Mouse (Mus musculus) layer of hippocampus, adult 11-12 months (tissue): ENCODE measurements at regions not wholly inside any gene's neighbourhood (a gene's known extent, or its start where the extent isn't known, plus 50 kb on each side); places are given as distances from the start of the nearest gene placed in this dataset.
A peak's percentile ranks its signal among the peaks of the same experiment; 100 is the strongest.

Experiments used
- DNase-seq: peaks from one replicate; pipeline ENCODE4 v3.0.0; 2022; ENCODE audit warnings: low spot score

GRCm38 (mm10) chr6:117330726-117331360, 162.5 kb downstream of the Cxcl12 start:
- no peak for DNase-seq

- peak; percentile 0 for DNase-seq
Observed at GRCm38 (mm10) chr6:117332641-117333040, 164.3 kb downstream of the Cxcl12 start.

GRCm38 (mm10) chr6:117342123-117342522, 173.8 kb downstream of the Cxcl12 start:
- no peak for DNase-seq

- DNase-seq: no peak
Observed at GRCm38 (mm10) chr6:117347356-117347755, 179.0 kb downstream of the Cxcl12 start.

GRCm38 (mm10) chr6:117351846-117352245, 183.5 kb downstream of the Cxcl12 start:
- no peak for DNase-seq

GRCm38 (mm10) chr6:117353091-117353490, 184.8 kb downstream of the Cxcl12 start:
- no peak for DNase-seq

GRCm38 (mm10) chr6:117356101-117356500, 187.8 kb downstream of the Cxcl12 start:
- peak; percentile 7 for DNase-seq

GRCm38 (mm10) chr6:117359401-117359800, 191.1 kb downstream of the Cxcl12 start:
- no peak for DNase-seq

GRCm38 (mm10) chr6:117366563-117366962, 198.2 kb downstream of the Cxcl12 start:
- DNase-seq: no peak

GRCm38 (mm10) chr6:117375989-117376388, 207.7 kb downstream of the Cxcl12 start:
- no peak for DNase-seq

- DNase-seq: no peak
Observed at GRCm38 (mm10) chr6:117379904-117380303, 211.6 kb downstream of the Cxcl12 start.

GRCm38 (mm10) chr6:117390233-117390848, 222.0 kb downstream of the Cxcl12 start:
- no peak for DNase-seq

- DNase-seq: no peak
Observed at GRCm38 (mm10) chr6:117393480-117393879, 225.1 kb downstream of the Cxcl12 start.

GRCm38 (mm10) chr6:117405589-117406311, 237.4 kb downstream of the Cxcl12 start:
- DNase-seq: no peak

- no peak for DNase-seq
Observed at GRCm38 (mm10) chr6:117406312-117406595, 237.9 kb downstream of the Cxcl12 start.

- DNase-seq: no peak
Observed at GRCm38 (mm10) chr6:117406757-117407156, 238.4 kb downstream of the Cxcl12 start.

- peak; percentile 34 for DNase-seq
Observed at GRCm38 (mm10) chr6:117407206-117407858, 239.0 kb downstream of the Cxcl12 start.

- DNase-seq: no peak
Observed at GRCm38 (mm10) chr6:117407953-117408352, 239.6 kb downstream of the Cxcl12 start.

GRCm38 (mm10) chr6:117408971-117409783, 240.8 kb downstream of the Cxcl12 start:
- no peak for DNase-seq

GRCm38 (mm10) chr6:117414926-117415325, 246.6 kb downstream of the Cxcl12 start:
- DNase-seq: no peak

- DNase-seq: no peak
Observed at GRCm38 (mm10) chr6:117415901-117416300, 247.6 kb downstream of the Cxcl12 start.

GRCm38 (mm10) chr6:117416461-117416860, 248.1 kb downstream of the Cxcl12 start:
- DNase-seq: no peak
